Mouse (Mus musculus): ENCODE measurements around the gene Afap1.

The Afap1 gene

GRCm38 (mm10) chr5:35897147-35897546 lies 4.0 kb downstream of the Afap1 start:
- no peak for DNase-seq (ENCODE audit: low read depth)

- DNase-seq (ENCODE audit: low read depth): no peak
Measured at GRCm38 (mm10) chr5:35898114-35898513, 5.0 kb downstream of the Afap1 start.

DNA sequence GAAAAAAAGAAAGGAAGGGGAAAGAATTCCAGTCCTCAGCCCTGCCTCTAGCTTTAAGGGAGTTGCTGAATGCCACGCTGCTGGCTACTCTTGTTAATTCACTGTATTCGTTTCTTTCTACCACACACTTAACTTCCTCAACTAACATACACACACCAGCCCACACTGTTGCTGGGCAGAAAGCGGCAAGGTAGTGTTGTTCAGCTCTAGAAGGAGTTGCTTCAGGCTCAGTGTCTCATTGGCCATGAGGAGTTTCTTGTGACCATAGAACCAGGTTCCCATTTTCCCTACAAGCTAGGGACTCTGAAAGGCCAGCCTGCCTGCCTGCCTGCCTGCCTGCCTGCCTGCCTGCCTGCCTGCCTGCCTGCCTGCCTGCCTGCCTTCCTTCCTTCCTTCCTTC lies 5.9 kb downstream of the Afap1 start:
- no peak for DNase-seq (ENCODE audit: low read depth)

DNA sequence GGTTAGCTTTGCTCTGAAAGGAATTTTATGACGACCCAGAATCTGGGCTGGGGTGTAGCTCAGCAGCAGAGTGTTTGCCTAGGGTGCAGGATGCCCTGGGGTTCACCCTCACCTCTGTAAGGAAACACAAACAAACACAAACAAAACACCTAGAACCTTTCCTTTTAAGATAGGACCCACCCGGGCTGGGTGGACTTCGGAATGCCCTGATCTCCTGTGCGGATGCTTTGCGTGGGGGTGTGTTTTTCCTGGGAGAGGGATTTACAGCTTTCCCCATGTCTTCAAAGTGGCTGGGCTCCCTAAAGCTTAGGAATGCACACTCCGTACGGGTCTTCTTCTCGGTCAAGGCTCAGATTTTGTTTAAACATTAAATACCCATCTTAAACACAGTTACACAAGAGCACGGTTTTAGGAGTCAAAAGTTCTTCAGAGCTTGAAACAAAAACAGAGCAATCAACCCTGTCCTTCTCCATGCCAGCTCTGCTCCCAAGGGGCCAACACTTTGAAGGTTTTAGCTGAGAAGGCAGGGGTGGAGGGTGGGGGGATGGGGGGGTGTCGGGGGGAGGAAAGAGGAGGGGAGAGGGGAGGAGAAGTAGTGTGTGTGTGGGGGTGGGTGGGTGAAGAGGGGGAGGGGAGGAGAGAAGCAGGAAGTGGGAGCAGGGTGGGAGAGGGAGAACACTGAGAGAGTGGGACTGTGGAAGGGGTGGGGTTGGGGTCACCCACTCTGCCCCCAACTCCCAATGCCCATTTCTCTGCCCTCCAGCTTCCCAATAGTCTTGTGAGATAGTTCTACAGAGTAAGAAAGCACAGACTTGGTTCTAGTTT lies 7.5 kb downstream of the Afap1 start:
- no peak for DNase-seq (ENCODE audit: low read depth)

DNA sequence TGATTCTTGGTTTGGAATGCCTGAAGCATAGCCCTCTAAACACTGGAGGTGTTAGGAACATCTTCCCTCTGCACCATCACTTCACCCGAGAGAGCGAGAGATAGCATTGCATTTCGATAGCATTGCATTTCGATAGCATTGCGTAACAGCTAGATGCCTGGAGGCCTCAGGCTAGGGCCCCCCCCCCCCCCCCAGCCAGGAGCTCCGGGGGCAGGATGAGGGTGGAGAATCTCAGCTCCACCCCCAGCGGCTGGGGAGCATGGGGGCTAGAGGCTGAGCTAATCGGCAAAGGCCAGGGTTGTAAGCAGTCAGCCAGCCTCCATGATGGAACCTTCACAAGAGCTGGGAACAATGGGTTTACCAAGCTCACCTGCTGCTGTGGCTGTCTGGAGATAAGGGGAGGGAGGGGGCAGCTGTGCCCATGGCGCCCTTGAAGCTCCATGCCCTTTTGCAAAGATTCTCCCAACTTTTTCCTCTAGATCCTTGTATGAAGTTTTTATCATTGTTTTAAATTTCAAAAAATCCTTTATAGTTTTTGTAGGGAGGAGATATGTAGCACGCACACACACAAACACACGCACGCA lies 8.2 kb downstream of the Afap1 start:
- DNase-seq (ENCODE audit: low read depth): no peak

DNA sequence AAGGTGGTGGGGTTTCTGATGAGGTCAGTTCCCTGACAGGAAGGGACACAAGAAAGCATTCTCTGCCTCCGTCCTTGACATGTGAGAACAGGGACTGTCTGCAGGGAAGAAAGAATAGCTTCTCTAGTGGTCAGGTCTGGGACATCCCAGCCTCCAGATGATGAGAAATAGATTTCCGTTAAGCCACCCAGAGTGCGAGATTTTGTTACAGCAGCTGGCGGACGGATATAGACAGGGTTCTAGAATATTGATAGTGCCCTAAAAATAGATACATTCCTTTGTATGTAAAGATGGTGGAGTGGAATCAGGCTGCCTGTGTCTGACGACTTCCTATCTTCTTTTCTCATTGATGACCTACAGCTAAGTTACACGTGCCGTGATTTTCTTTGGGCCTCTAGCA lies 10.3 kb downstream of the Afap1 start:
- no peak for DNase-seq (ENCODE audit: low read depth)

DNA sequence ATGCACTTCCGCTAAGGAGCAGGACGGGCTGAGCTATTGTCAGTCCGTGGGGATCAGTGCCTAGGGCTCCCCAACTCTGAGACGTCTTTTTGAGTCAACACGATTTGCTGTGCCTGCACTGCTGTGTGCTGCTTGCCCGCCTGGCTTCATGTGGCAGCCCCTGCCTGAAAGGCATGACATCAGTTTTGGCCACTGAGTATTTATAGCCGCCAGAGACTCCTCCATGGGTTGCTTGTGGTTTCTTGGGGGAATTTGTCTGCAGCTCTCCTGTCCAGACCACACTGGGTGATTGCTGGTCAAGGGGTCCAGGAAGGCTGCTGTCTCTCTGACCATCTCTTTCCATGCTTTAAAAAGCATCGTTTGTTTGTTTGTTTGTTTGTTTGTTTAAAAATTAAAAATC lies 12.2 kb downstream of the Afap1 start:
- no peak for DNase-seq (ENCODE audit: low read depth)

DNA sequence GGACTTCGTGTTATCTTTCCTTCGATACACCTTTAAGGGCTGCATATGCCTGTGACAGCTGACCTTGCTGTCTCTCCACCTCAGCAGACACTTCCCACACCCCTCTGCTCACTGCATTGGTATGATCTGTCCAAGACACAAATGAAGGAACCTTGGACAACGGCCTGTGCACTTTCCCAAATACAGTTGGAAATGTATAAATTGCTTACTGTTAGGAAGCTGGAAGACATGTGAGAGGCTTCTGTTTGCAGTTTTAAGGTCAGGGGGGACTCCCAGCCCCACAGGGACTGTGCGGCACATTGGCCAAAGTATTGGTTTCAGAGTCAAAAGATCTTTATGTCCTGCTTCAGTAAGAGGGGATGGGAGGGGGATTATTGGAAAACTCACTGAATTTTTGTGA lies 14.0 kb downstream of the Afap1 start:
- no peak for DNase-seq (ENCODE audit: low read depth)

DNA sequence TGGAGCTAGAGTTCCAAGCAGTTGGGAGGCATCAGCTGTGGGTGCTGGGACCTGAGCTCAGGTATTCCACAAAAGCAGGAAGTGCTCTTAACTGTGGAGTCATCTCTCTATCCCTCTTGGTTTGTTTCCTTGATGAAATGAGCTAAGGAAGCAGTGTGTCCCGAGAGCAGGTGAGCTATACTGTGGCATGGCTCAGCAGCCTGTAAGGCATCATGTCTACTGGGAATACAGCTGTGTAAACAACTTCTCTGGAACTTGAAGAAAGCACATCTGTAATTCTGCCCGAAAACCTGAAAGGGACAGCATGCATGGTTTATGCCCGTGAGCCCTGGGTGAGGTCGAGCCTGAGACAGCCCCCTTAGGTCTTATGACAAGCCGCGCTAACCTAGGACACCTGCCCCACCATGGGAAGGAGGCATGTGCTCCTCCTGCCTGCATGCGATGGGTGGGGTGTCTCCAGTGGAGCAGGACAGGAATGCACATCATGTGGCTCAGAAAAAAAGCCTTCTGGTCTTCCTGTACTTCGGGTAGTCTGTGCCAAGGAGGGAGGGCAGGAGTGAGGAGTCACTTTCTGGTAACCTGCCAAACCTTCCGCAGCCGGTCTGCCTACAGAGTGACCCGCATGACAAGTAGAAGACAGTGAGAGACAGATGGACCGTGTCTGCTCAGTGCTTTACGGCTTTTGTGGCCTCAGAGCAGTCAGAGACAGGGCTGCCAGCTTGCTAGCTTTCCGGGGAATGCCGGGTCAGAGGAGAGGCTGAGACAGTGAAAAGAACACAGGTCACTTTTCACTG lies 14.7 kb downstream of the Afap1 start:
- DNase-seq (ENCODE audit: low read depth): no peak

GRCm38 (mm10) chr5:35908626-35909443 lies 15.7 kb downstream of the Afap1 start:
- no peak for DNase-seq (ENCODE audit: low read depth)

- no peak for DNase-seq (ENCODE audit: low read depth)
Measured at GRCm38 (mm10) chr5:35915629-35916300, 22.6 kb downstream of the Afap1 start.

DNA sequence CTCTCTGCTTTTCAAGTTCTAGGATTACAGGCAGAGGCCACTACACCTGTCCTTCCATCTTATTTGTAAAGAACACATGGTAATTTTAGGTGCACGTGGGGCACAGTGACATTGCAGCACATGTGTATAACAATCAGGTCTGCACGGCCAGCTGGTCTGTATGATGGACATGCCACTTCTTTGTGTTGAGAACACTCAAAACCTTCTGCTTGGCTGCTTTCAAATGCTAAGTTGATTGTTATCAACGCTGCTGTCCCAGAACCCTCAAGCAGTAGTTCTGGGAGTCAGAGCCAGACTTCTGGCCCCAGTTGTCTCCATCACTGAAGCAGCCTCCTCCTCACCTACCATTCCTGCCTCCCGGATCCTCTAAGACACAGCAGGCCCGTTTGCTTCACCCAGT lies 23.5 kb downstream of the Afap1 start:
- no peak for DNase-seq (ENCODE audit: low read depth)

DNA sequence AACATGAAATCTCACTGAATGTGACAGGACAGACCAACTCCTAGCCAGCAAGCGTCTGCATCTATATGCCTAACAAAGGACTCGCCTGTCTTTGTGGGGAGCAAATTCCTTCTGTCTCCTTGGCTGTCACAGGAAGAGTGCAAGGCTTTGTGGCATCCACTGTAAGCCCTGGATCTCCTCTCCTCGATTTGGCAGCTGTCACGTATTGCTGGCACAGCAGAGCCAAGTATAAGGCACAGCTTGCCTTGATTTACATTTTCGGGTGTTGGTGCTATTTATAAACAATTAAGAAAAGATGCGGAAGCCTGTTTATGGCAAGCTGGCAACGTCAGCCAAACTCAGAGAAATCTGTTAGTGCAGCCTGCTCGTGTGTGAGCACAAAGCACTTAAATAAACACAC lies 25.3 kb downstream of the Afap1 start:
- no peak for DNase-seq (ENCODE audit: low read depth)

- DNase-seq (ENCODE audit: low read depth): no peak
Measured at GRCm38 (mm10) chr5:35920076-35920475, 27.0 kb downstream of the Afap1 start.

DNA sequence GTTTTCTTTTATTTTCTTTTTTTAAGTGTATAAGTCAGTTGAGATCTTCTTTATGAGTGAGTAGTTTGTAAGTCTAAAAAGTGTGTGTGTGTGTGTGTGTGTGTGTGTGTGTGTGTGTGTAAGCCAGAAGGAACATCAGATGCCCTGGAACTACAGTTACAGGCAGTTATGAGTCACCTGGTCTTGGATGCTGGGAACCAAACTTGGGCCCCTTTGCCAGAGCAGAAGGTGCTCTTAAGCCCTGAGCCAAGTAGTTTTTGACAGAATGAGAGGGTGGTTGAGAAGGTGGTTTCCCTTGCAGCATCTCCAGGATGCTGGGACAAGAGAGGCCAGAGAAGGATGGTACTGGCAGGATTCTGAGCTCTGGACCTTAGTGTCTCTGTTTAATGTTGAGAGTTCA lies 27.4 kb downstream of the Afap1 start:
- DNase-seq (ENCODE audit: low read depth): no peak

DNA sequence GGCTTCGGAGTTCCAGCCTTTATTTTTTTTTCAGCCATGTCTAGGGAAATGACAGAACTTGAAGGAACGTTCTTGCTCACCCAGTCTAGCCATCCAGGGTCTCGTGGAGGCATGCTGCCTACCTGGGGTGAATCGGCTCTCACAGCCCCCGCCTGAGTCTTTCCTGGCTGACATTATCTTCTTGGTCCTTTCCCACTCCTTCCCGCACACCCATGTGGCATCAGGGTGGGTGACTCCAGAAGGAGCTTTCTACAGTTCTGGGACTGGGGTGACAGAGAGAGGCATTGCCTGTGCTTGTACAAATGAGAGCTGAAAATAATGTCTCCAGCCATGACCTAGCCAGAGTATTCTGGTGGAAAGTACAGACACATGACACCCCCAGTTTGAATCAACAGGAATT lies 28.0 kb downstream of the Afap1 start:
- DNase-seq (ENCODE audit: low read depth): no peak

- DNase-seq (ENCODE audit: low read depth): no peak
Measured at GRCm38 (mm10) chr5:35921595-35922254, 28.6 kb downstream of the Afap1 start.

DNA sequence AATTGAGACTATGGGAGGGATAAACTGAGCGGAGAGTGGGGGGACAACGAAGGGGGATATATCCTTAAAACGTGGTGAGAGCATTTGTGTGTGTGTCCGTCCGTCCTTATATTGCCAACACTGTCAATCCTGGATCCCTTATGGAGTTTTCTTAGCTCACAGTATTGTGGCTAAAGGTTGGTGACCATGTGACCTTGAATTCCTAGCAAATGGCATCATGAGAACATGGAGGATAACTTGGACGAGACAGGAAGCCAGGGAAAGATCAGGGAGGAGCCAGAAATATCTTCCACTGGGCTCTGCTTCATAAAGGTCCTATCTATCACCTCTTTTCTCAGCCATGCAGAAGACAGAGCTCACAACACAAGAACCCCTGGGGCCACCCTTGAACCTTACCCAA lies 30.3 kb downstream of the Afap1 start:
- DNase-seq (ENCODE audit: low read depth): no peak

- no peak for DNase-seq (ENCODE audit: low read depth)
Measured at GRCm38 (mm10) chr5:35925171-35925634, 32.1 kb downstream of the Afap1 start.

- DNase-seq (ENCODE audit: low read depth): no peak
Measured at GRCm38 (mm10) chr5:35926511-35926910, 33.4 kb downstream of the Afap1 start.

DNA sequence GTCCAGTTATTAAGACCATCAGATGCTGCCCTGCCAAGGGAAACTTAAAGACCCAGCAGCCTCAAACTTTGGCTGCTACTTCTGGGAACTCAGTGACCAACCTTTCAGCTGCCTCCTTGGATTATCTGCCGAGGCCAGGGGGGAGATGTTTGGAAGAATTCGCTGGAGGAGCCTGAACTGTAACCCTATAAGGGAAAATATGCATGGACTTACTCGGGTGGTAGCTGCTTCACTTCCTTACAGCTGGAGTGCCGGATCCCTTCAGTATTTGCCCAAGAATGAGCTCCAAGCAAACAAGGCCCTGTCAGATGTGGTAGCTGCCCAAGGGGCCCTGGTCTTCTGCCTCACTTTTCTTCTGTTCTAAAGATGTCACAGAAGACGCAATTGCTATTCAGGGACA lies 38.2 kb downstream of the Afap1 start:
- DNase-seq (ENCODE audit: low read depth): no peak
